Mouse (Mus musculus): Measurements from ENCODE around the gene Olfr49. TPM values are rescaled to one million over a fixed set of nuclear protein-coding genes. Genes with fewer than 3 reads are reported as not detected.
"Not testable (repeated sequence)": the region's sequence is repeated elsewhere in the genome, so short reads cannot be mapped to it uniquely, and the experiment has no call there.

Gene Olfr49
- polyA plus RNA-seq, 1 experiment from 2014 or later, result not detected

GRCm38 (mm10) chr14:54236881-54237280 is 47.9 kb downstream of the Olfr49 start:
- WGBS, result 93% methylated on average over 5 of the region's 5 CpGs
- H3K27me3 ChIP-seq, result no peaks in the 10 kb centered on the region
- ATAC-seq (ENCODE audit: insufficient number of reproducible peaks, insufficient read depth, low FRiP score, low TSS enrichment), result no peak

GRCm38 (mm10) chr14:54235825-54236540 is 48.8 kb downstream of the Olfr49 start:
- WGBS, result 85% methylated on average over 5 of the region's 5 CpGs
- Histone ChIP-seq H3K4me2 (replicated peaks) (no peak overlapping the region), H3K36me3 (peaks cover 14% of the 10 kb centered on the region), H3K9me3 (no peaks in the 10 kb centered on the region), H3K4me1 (peaks cover 12% of the 10 kb centered on the region), H3K4me3 (no peak overlapping the region), H3K9ac (no peak overlapping the region), H3K27ac (no peak overlapping the region), H3K27me3 (no peaks in the 10 kb centered on the region)
- ATAC-seq (ENCODE audit: insufficient number of reproducible peaks, insufficient read depth, low FRiP score, low TSS enrichment), result no peak

More at GRCm38 (mm10) chr14:54236881-54237280, 47.9 kb downstream of the Olfr49 start:
- H3K36me3 ChIP-seq, result peaks cover 23% of the 10 kb centered on the region
- H3K4me1 ChIP-seq, result peaks cover 12% of the 10 kb centered on the region
- H3K27ac ChIP-seq, result no peak overlapping the region
- H3K9ac ChIP-seq, result no peak overlapping the region
- no peak overlapping the region for H3K4me3 ChIP-seq
- H3K9me3 ChIP-seq, result no peaks in the 10 kb centered on the region
- H3K4me2 ChIP-seq (replicated peaks), result no peak overlapping the region

GRCm38 (mm10) chr14:54234231-54235040 is 50.3 kb downstream of the Olfr49 start:
- Histone ChIP-seq H3K36me3 (peaks cover 5% of the 10 kb centered on the region), H3K4me3 (no peak overlapping the region), H3K4me2 (replicated peaks) (no peak overlapping the region), H3K27ac (no peak overlapping the region), H3K9ac (no peak overlapping the region), H3K27me3 (no peaks in the 10 kb centered on the region), H3K4me1 (peaks cover 12% of the 10 kb centered on the region), H3K9me3 (no peaks in the 10 kb centered on the region)
- ATAC-seq (ENCODE audit: insufficient number of reproducible peaks, insufficient read depth, low FRiP score, low TSS enrichment), result no peak
- 80% methylated on average over 20 of the region's 20 CpGs for WGBS

- peak overlapping the region; percentile 60 for H3K27ac ChIP-seq
- no peak overlapping the region for H3K4me3 ChIP-seq
- 77% methylated on average over 16 of the region's 16 CpGs for WGBS
- no peak overlapping the region for H3K9ac ChIP-seq
- 0 out of 2 replicates have a peak overlapping the region, but pooled peaks have one; percentile 7 for H3K4me2 ChIP-seq (replicated peaks)
- no peak for ATAC-seq (ENCODE audit: insufficient number of reproducible peaks, insufficient read depth, low FRiP score, low TSS enrichment)
- peaks cover 14% of the 10 kb centered on the region for H3K4me1 ChIP-seq
- no peaks in the 10 kb centered on the region for H3K27me3 ChIP-seq
- peaks cover 5% of the 10 kb centered on the region for H3K36me3 ChIP-seq
- H3K9me3 ChIP-seq, result no peaks in the 10 kb centered on the region
These were observed 51.1 kb downstream of the Olfr49 start for GRCm38 (mm10) chr14:54233559-54234143.

- Histone ChIP-seq H3K4me1 (peaks cover 18% of the 10 kb centered on the region), H3K4me2 (replicated peaks) (0 out of 2 replicates have a peak overlapping the region, but pooled peaks have one; percentile 7)
- 29% methylated on average over 9 of the region's 9 CpGs for WGBS
These were observed 51.8 kb downstream of the Olfr49 start for GRCm38 (mm10) chr14:54232811-54233558.

GRCm38 (mm10) chr14:54232143-54232542 is 52.6 kb downstream of the Olfr49 start:
- Histone ChIP-seq H3K36me3 (peaks cover 5% of the 10 kb centered on the region), H3K4me2 (replicated peaks) (no peak overlapping the region), H3K27ac (no peak overlapping the region), H3K4me1 (peaks cover 18% of the 10 kb centered on the region), H3K9ac (no peak overlapping the region), H3K27me3 (no peaks in the 10 kb centered on the region), H3K9me3 (no peaks in the 10 kb centered on the region), H3K4me3 (no peak overlapping the region)
- 76% methylated on average over 9 of the region's 9 CpGs for WGBS
- ATAC-seq (ENCODE audit: insufficient number of reproducible peaks, insufficient read depth, low FRiP score, low TSS enrichment), result no peak

More at GRCm38 (mm10) chr14:54232811-54233558, 51.8 kb downstream of the Olfr49 start:
- no peaks in the 10 kb centered on the region for H3K9me3 ChIP-seq
- no peak overlapping the region for H3K9ac ChIP-seq
- H3K4me3 ChIP-seq, result no peak overlapping the region
- ATAC-seq (ENCODE audit: insufficient number of reproducible peaks, insufficient read depth, low FRiP score, low TSS enrichment), result no peak
- H3K27ac ChIP-seq, result peak overlapping the region; percentile 60; the same call in 1 of the 2 replicates
- peaks cover 5% of the 10 kb centered on the region for H3K36me3 ChIP-seq
- no peaks in the 10 kb centered on the region for H3K27me3 ChIP-seq

GRCm38 (mm10) chr14:54231176-54231956 is 53.4 kb downstream of the Olfr49 start:
- peaks cover 5% of the 10 kb centered on the region for H3K36me3 ChIP-seq
- peaks cover 18% of the 10 kb centered on the region for H3K4me1 ChIP-seq
- no peaks in the 10 kb centered on the region for H3K9me3 ChIP-seq
- H3K4me2 ChIP-seq (replicated peaks), result no peak overlapping the region
- H3K27ac ChIP-seq, result no peak overlapping the region
- H3K9ac ChIP-seq, result no peak overlapping the region
- no peak for ATAC-seq (ENCODE audit: insufficient number of reproducible peaks, insufficient read depth, low FRiP score, low TSS enrichment)
- WGBS, result 81% methylated on average over 21 of the region's 21 CpGs
- no peak overlapping the region for H3K4me3 ChIP-seq
- H3K27me3 ChIP-seq, result no peaks in the 10 kb centered on the region

GRCm38 (mm10) chr14:54230638-54231150 is 54.0 kb downstream of the Olfr49 start:
- WGBS, result 89% methylated on average over 14 of the region's 14 CpGs
- H3K9ac ChIP-seq, result no peak overlapping the region
- H3K27me3 ChIP-seq, result no peaks in the 10 kb centered on the region
- no peak overlapping the region for H3K4me2 ChIP-seq (replicated peaks)
- no peak overlapping the region for H3K27ac ChIP-seq
- peaks cover 5% of the 10 kb centered on the region for H3K36me3 ChIP-seq
- H3K4me1 ChIP-seq, result peaks cover 18% of the 10 kb centered on the region
- H3K4me3 ChIP-seq, result no peak overlapping the region
- no peak for ATAC-seq (ENCODE audit: insufficient number of reproducible peaks, insufficient read depth, low FRiP score, low TSS enrichment)
- no peaks in the 10 kb centered on the region for H3K9me3 ChIP-seq

GRCm38 (mm10) chr14:54229849-54230248 is 54.9 kb downstream of the Olfr49 start:
- not testable (repeated sequence) for H3K27ac ChIP-seq; H3K4me2 ChIP-seq (replicated peaks); H3K36me3 ChIP-seq; H3K9me3 ChIP-seq; ATAC-seq (ENCODE audit: insufficient number of reproducible peaks, insufficient read depth, low FRiP score, low TSS enrichment); H3K27me3 ChIP-seq; H3K4me3 ChIP-seq; H3K9ac ChIP-seq
- peaks cover 18% of the 10 kb centered on the region for H3K4me1 ChIP-seq
- WGBS, result 70% methylated on average over 4 of the region's 4 CpGs

- no peaks in the 10 kb centered on the region for H3K36me3 ChIP-seq
- H3K4me3 ChIP-seq, result peak overlapping the region; percentile 24
- 7% methylated on average over 25 of the region's 25 CpGs for WGBS
- H3K4me2 ChIP-seq (replicated peaks), result peak overlapping the region; percentile 53
- H3K27me3 ChIP-seq, result no peaks in the 10 kb centered on the region
- H3K27ac ChIP-seq, result no peak overlapping the region
- H3K4me1 ChIP-seq, result peaks cover 18% of the 10 kb centered on the region
- no peak overlapping the region for H3K9ac ChIP-seq
- no peak for ATAC-seq (ENCODE audit: insufficient number of reproducible peaks, insufficient read depth, low FRiP score, low TSS enrichment)
- no peaks in the 10 kb centered on the region for H3K9me3 ChIP-seq
These were observed 55.6 kb downstream of the Olfr49 start for GRCm38 (mm10) chr14:54228933-54229713.

Data from embryonic facial prominence, embryonic 12.5 days (tissue).